Mouse (Mus musculus) liver, adult 2 months (tissue): Measurements from ENCODE around the gene Pgam2.

ENCODE experiments used
- CTCF ChIP-seq: fragments of 200-500 bp; IDR thresholded peaks from 2 replicates; pipeline ENCODE4 v1.5.1; 2011; ENCODE audit warnings: low read depth, low read length, control low read depth
- POLR2A ChIP-seq: fragments of 200-500 bp; IDR thresholded peaks from 2 replicates; pipeline ENCODE4 v1.6.1; 2011; ENCODE audit warnings: low read length, control low read depth; ENCODE audit not compliant: insufficient read depth; ENCODE audit errors: extremely low read depth

- TF ChIP-seq CTCF: no peak
- TF ChIP-seq POLR2A: no peak
Measured at GRCm38 (mm10) chr11:5805711-5806110, 2.2 kb upstream of the Pgam2 start.
